Mouse (Mus musculus) small intestine, adult 2 months (tissue): ENCODE measurements around the gene Brf1.

Experiments used
- CTCF ChIP-seq: fragments of 200-500 bp; IDR thresholded peaks from 2 replicates; pipeline ENCODE4 v1.5.1; 2012; ENCODE audit warnings: low read depth, mild to moderate bottlenecking, control low read depth, inconsistent platforms, low read length, moderate library complexity, mixed read lengths; ENCODE audit not compliant: insufficient replicate concordance, insufficient read length; ENCODE audit errors: extremely low read depth
- POLR2A ChIP-seq: fragments of 200-500 bp; IDR thresholded peaks from 2 replicates; pipeline ENCODE4 v1.6.1; 2012; ENCODE audit warnings: low read depth, mild to moderate bottlenecking, control low read depth, inconsistent platforms, low read length, moderate library complexity

GRCm38 (mm10) chr12:112951150-112951842 lies 49.2 kb downstream of the Brf1 start:
- TF ChIP-seq POLR2A: no peak
- TF ChIP-seq CTCF: no peak
